Mouse (Mus musculus): ENCODE results near the gene Tnpo1. TPM values are rescaled to one million over a fixed set of nuclear protein-coding genes. Genes with fewer than 3 reads are reported as not detected.

The Tnpo1 gene
- polyA plus RNA-seq, 1 experiment = 36.0 TPM

- TF ChIP-seq CEBPB (IDR thresholded peaks at IDR 0.05; ENCODE audit: insufficient read depth, poor library complexity, severe bottlenecking) (no peak), MYOD1 (IDR thresholded peaks at IDR 0.05; ENCODE audit: control insufficient read depth in 1 of 3, insufficient read length in 2 of 3, low read depth in 2 of 3) (no peak)
Measured at GRCm38 (mm10) chr13:98896434-98897126, 29.6 kb downstream of the Tnpo1 start.

GRCm38 (mm10) chr13:98896013-98896412, 30.2 kb downstream of the Tnpo1 start:
- H3K79me2 ChIP-seq (ENCODE audit: control insufficient read depth, insufficient read depth) = peaks cover 97% of the 10 kb centered on the region

More at GRCm38 (mm10) chr13:98896434-98897126, 29.6 kb downstream of the Tnpo1 start:
- no peak overlapping the region for H3ac ChIP-seq (ENCODE audit: control insufficient read depth, insufficient read length)
- peak overlapping the region; percentile 16 for H3K4me2 ChIP-seq (ENCODE audit: low read depth)
- H3K4me3 ChIP-seq = no peak overlapping the region
- H3K79me2 ChIP-seq (ENCODE audit: control insufficient read depth, insufficient read depth) = peaks cover 97% of the 10 kb centered on the region
- no peaks in the 10 kb centered on the region for H3K36me3 ChIP-seq (ENCODE audit: control insufficient read depth, insufficient read depth)
- no peaks in the 10 kb centered on the region for H3K27me3 ChIP-seq (ENCODE audit: control insufficient read depth, insufficient read depth, insufficient read length)

DNA sequence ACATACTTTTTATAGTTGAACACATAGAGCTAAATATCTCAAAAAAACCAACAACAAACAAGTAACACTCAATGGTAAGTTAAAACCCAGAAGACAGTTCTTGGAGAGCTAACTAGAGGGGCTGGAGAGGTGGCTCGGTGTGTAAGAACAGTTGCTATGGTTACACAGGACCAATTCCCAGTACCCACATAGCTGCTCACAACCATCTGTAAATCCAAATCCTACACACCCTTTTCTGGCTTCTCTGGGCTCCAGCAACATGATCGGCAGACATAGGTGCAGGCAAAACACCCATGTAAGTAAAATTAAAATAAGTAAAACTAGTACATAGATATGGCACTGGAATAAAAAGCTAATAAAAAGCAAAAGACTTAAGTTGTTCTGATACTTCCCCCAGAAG, 31.3 kb downstream of the Tnpo1 start:
- H3K4me2 ChIP-seq (ENCODE audit: low read depth) = no peak overlapping the region
- no peak overlapping the region for H3ac ChIP-seq (ENCODE audit: control insufficient read depth, insufficient read length)
- H3K36me3 ChIP-seq (ENCODE audit: control insufficient read depth, insufficient read depth) = no peaks in the 10 kb centered on the region
- no peak for TF ChIP-seq POLR2A (IDR thresholded peaks at IDR 0.05; ENCODE audit: insufficient read length, low read depth)
- TF ChIP-seq SRF (IDR thresholded peaks at IDR 0.05; ENCODE audit: control insufficient read depth, insufficient read length, low read depth) = no peak
- no peak for TF ChIP-seq MAX (IDR thresholded peaks at IDR 0.05; ENCODE audit: low read depth)
- no peak for TF ChIP-seq E2F4 (IDR thresholded peaks at IDR 0.05; ENCODE audit: insufficient read depth)
- no peak for TF ChIP-seq USF1 (IDR thresholded peaks at IDR 0.05; ENCODE audit: low read depth)
- no peak for TF ChIP-seq MYOD1 (IDR thresholded peaks at IDR 0.05; ENCODE audit: control insufficient read depth in 1 of 3, insufficient read length in 2 of 3, low read depth in 2 of 3)
- no peak for TF ChIP-seq MYOG (IDR thresholded peaks at IDR 0.05; ENCODE audit: control insufficient read depth in 1 of 3, insufficient read depth in 1 of 3, insufficient read length in 2 of 3, low read depth in 2 of 3)
- TF ChIP-seq TCF3 (IDR thresholded peaks at IDR 0.05; ENCODE audit: insufficient read length, low read depth) = no peak
- TF ChIP-seq POLR2AphosphoS2 (IDR thresholded peaks at IDR 0.05; ENCODE audit: insufficient read length, low read depth) = no peak
- no peak for TF ChIP-seq CEBPB (IDR thresholded peaks at IDR 0.05; ENCODE audit: insufficient read depth, poor library complexity, severe bottlenecking)
- no peak for TF ChIP-seq REST (IDR thresholded peaks at IDR 0.05; ENCODE audit: insufficient read depth, insufficient read length)
- TF ChIP-seq TCF12 (IDR thresholded peaks at IDR 0.05; ENCODE audit: insufficient read depth, poor library complexity, severe bottlenecking) = no peak
- H3K4me3 ChIP-seq = no peak overlapping the region
- no peaks in the 10 kb centered on the region for H3K27me3 ChIP-seq (ENCODE audit: control insufficient read depth, insufficient read depth, insufficient read length)
- H3K79me2 ChIP-seq (ENCODE audit: control insufficient read depth, insufficient read depth) = peaks cover 91% of the 10 kb centered on the region

More at GRCm38 (mm10) chr13:98896013-98896412, 30.2 kb downstream of the Tnpo1 start:
- Histone ChIP-seq H3K36me3 (ENCODE audit: control insufficient read depth, insufficient read depth) (no peaks in the 10 kb centered on the region), H3K4me2 (ENCODE audit: low read depth) (peak overlapping the region; percentile 16), H3K27me3 (ENCODE audit: control insufficient read depth, insufficient read depth, insufficient read length) (no peaks in the 10 kb centered on the region), H3ac (ENCODE audit: control insufficient read depth, insufficient read length) (no peak overlapping the region), H3K4me3 (no peak overlapping the region)
- TF ChIP-seq E2F4 (IDR thresholded peaks at IDR 0.05; ENCODE audit: insufficient read depth) = no peak
- no peak for TF ChIP-seq POLR2AphosphoS2 (IDR thresholded peaks at IDR 0.05; ENCODE audit: insufficient read length, low read depth)
- peak; percentile 48 to 90 (median 85) for TF ChIP-seq MYOD1 (IDR thresholded peaks at IDR 0.05; ENCODE audit: control insufficient read depth in 1 of 3, insufficient read length in 2 of 3, low read depth in 2 of 3)
- TF ChIP-seq REST (IDR thresholded peaks at IDR 0.05; ENCODE audit: insufficient read depth, insufficient read length) = no peak
- no peak for TF ChIP-seq CEBPB (IDR thresholded peaks at IDR 0.05; ENCODE audit: insufficient read depth, poor library complexity, severe bottlenecking)
- TF ChIP-seq USF1 (IDR thresholded peaks at IDR 0.05; ENCODE audit: low read depth) = no peak
- no peak for TF ChIP-seq POLR2A (IDR thresholded peaks at IDR 0.05; ENCODE audit: insufficient read length, low read depth)
- no peak for TF ChIP-seq MAX (IDR thresholded peaks at IDR 0.05; ENCODE audit: low read depth)
- peak in 2 of 3 experiments; percentile 38 to 94 for TF ChIP-seq MYOG (IDR thresholded peaks at IDR 0.05; ENCODE audit: control insufficient read depth in 1 of 3, insufficient read depth in 1 of 3, insufficient read length in 2 of 3, low read depth in 2 of 3)
- peak; percentile 18 for TF ChIP-seq TCF3 (IDR thresholded peaks at IDR 0.05; ENCODE audit: insufficient read length, low read depth)
- TF ChIP-seq TCF12 (IDR thresholded peaks at IDR 0.05; ENCODE audit: insufficient read depth, poor library complexity, severe bottlenecking) = peak; percentile 2
- no peak for TF ChIP-seq SRF (IDR thresholded peaks at IDR 0.05; ENCODE audit: control insufficient read depth, insufficient read length, low read depth)

- Histone ChIP-seq H3K36me3 (ENCODE audit: control insufficient read depth, insufficient read depth) (peaks cover 18% of the 10 kb centered on the region), H3K4me3 (peak overlapping the region; percentile 36), H3K79me2 (ENCODE audit: control insufficient read depth, insufficient read depth) (peaks cover 93% of the 10 kb centered on the region), H3K27me3 (ENCODE audit: control insufficient read depth, insufficient read depth, insufficient read length) (no peaks in the 10 kb centered on the region), H3K4me2 (ENCODE audit: low read depth) (peak overlapping the region; percentile 97), H3ac (ENCODE audit: control insufficient read depth, insufficient read length) (no peak overlapping the region)
- TF ChIP-seq E2F4 (IDR thresholded peaks at IDR 0.05; ENCODE audit: insufficient read depth) (no peak), MAX (IDR thresholded peaks at IDR 0.05; ENCODE audit: low read depth) (no peak), REST (IDR thresholded peaks at IDR 0.05; ENCODE audit: insufficient read depth, insufficient read length) (no peak), TCF3 (IDR thresholded peaks at IDR 0.05; ENCODE audit: insufficient read length, low read depth) (no peak), MYOG (IDR thresholded peaks at IDR 0.05; ENCODE audit: control insufficient read depth in 1 of 3, insufficient read depth in 1 of 3, insufficient read length in 2 of 3, low read depth in 2 of 3) (no peak), SRF (IDR thresholded peaks at IDR 0.05; ENCODE audit: control insufficient read depth, insufficient read length, low read depth) (no peak), CEBPB (IDR thresholded peaks at IDR 0.05; ENCODE audit: insufficient read depth, poor library complexity, severe bottlenecking) (no peak), POLR2AphosphoS2 (IDR thresholded peaks at IDR 0.05; ENCODE audit: insufficient read length, low read depth) (no peak), TCF12 (IDR thresholded peaks at IDR 0.05; ENCODE audit: insufficient read depth, poor library complexity, severe bottlenecking) (no peak)
Measured at GRCm38 (mm10) chr13:98891443-98891842, 34.7 kb downstream of the Tnpo1 start.

DNA sequence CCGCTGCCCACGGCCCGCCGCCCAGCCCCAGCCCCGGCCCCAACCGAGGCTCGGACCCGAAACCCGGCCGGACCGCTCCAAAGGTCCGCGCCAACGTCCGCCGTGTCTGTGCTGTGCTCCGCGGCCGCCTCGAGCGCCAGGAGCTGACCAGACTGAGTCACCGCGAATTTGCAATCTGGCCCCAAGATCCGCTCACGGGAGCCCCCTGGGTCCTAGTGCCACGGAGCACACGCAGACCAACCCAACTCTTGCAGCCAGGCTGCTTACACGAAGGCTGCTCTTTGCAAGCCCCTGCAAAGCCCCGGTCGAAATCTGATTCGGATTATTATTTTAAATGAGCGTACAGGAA, 35.3 kb downstream of the Tnpo1 start:
- TF ChIP-seq MYOD1 (IDR thresholded peaks at IDR 0.05; ENCODE audit: control insufficient read depth in 1 of 3, insufficient read length in 2 of 3, low read depth in 2 of 3) (peak in 1 of 3 experiments; percentile 33), SRF (IDR thresholded peaks at IDR 0.05; ENCODE audit: control insufficient read depth, insufficient read length, low read depth) (no peak), MYOG (IDR thresholded peaks at IDR 0.05; ENCODE audit: control insufficient read depth in 1 of 3, insufficient read depth in 1 of 3, insufficient read length in 2 of 3, low read depth in 2 of 3) (peak in 1 of 3 experiments; percentile 46), TCF3 (IDR thresholded peaks at IDR 0.05; ENCODE audit: insufficient read length, low read depth) (no peak), CEBPB (IDR thresholded peaks at IDR 0.05; ENCODE audit: insufficient read depth, poor library complexity, severe bottlenecking) (peak; percentile 45; the same call in 1 of the 2 replicates), POLR2AphosphoS2 (IDR thresholded peaks at IDR 0.05; ENCODE audit: insufficient read length, low read depth) (peak; percentile 83), POLR2A (IDR thresholded peaks at IDR 0.05; ENCODE audit: insufficient read length, low read depth) (peak; percentile 92), TCF12 (IDR thresholded peaks at IDR 0.05; ENCODE audit: insufficient read depth, poor library complexity, severe bottlenecking) (no peak), E2F4 (IDR thresholded peaks at IDR 0.05; ENCODE audit: insufficient read depth) (no peak)
- no peaks in the 10 kb centered on the region for H3K27me3 ChIP-seq (ENCODE audit: control insufficient read depth, insufficient read depth, insufficient read length)

More for the DNA sequence above, 35.3 kb downstream of the Tnpo1 start:
- Histone ChIP-seq H3K4me3 (peak overlapping the region; percentile 36), H3K4me2 (ENCODE audit: low read depth) (peak overlapping the region; percentile 97), H3ac (ENCODE audit: control insufficient read depth, insufficient read length) (peak overlapping the region; percentile 83), H3K36me3 (ENCODE audit: control insufficient read depth, insufficient read depth) (peaks cover 22% of the 10 kb centered on the region), H3K79me2 (ENCODE audit: control insufficient read depth, insufficient read depth) (peaks cover 94% of the 10 kb centered on the region)

Data from myocyte (in vitro differentiated cells).